Mouse (Mus musculus) T-helper 17 cell (primary cell): ENCODE results near the gene Nutf2-ps1.

Experiments
- in situ Hi-C, 2 experiments: fragments of 300-600 bp; cut with MboI, MseI; formaldehyde crosslinking; loops; 1 replicate in 1 of 2; 2 replicates in 1 of 2; pipeline ENCODE4 v1.15.1; 2025; ENCODE audit warnings: high pct_unique_total_duplicates in 2 of 2

The Nutf2-ps1 gene

DNA sequence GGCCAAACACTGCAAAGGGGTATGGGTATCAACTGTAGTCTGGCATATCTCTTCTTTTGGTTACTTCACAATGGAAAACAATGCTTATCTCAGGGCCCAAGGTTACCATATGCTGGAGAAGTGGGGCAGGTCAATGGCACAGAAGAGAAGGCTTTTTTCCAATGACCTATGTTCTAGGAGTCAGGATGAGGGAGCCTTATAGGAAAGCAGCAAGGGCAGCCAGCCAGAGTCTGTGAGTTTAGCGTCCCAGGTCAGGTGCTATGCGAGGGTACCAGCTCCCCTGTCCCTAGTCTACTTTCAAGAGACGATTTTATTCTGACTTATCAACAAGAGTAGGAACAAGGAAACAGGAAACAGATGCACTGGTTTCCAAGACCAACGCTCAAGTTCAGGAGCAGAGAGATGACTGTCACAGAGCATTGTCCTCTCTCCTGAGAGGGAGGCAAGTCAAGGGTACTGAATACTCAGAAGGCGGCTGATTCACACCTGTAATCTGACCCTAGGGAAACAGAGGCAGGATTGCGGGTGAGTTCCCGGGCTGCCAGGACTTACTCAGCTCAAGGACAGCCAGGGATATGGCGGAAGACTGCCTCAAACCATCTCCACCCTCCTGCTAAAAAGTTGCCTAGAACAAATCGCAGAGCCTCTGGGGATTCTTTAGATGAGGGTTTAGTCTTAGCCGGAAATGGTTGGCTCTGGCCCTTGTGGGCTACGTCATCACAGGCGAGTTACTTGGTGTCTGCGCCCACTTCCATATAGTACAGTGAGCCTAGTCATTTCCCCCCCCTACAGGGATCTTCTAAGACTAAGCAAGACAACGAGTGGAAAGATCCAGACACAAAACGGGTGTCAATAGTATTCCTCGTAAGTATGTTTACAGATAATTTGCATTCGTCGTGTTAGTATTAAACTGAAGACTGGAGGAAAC is 17.1 kb downstream of the Nutf2-ps1 start:
- in situ Hi-C loops = loop anchor here (5.0 to 10.0 kb wide), 2 partner anchors 34 to 167 kb away; no protein-coding TSS in a partner anchor

DNA sequence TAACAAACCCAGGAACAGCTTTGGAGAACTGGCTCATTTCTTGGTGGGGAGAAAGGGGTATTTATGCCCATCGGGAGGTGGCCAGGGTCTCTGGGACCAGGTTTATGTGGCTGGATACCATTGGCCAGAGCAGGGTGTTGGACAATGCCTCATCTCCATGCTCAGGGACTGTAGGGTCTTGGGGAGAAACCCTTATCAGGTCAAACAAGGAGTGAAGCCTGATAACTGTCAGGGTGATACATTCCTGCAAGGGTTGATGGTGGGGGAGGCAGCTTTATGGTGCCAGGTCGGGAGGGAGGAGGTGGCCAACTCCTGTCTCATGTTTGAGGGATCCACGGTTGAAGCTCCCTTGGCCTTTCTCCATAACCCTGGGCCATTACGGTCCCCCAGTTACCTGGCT is 17.8 kb downstream of the Nutf2-ps1 start:
- in situ Hi-C loops = loop anchor here (5.0 to 10.0 kb wide), 2 partner anchors 34 to 166 kb away; no protein-coding TSS in a partner anchor

DNA sequence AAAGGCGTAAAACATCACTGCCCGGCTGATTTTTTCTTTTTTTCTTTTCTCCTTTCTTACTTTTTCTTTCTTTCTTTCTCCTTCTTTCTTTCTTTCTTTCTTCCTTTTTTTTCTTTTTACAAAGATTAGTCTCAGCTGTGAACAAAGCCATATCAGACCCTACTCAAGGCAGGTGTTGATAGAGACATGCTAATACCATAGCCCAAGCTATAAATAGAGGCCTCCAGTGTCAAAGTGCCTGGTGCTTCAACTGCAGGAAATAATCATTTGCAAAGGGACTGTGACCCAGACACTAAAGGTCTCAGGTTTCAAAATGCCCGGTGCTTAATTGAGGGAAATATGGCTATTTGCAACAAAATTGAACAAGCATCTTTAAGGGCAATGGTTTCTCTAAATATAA is 20.3 kb downstream of the Nutf2-ps1 start:
- in situ Hi-C loops = loop anchor here in 1 of 2 experiments (10.0 kb wide), 1 partner anchor 414 kb away; no protein-coding TSS in a partner anchor

DNA sequence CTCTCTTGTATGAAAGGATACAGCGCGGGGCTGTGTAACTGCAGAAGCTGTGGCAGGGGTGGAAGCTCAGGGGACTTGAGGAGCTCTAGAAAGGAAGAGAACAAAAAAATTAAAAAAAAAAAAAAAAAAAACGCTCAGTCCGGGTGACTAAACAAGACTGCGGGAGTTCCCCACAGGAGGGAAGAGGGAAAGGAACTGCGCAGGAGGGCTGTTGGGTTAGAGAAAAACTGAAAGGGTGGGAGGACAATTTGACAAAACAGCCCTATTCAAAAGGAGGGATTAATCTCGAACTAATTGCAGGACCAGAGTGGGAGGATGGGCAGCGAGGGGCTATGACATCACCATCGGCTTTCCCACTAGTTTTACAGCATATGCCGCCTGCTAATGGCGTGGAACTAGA is 21.0 kb downstream of the Nutf2-ps1 start:
- in situ Hi-C loops = loop anchor here in 1 of 2 experiments (10.0 kb wide), 1 partner anchor 413 kb away; no protein-coding TSS in a partner anchor

DNA sequence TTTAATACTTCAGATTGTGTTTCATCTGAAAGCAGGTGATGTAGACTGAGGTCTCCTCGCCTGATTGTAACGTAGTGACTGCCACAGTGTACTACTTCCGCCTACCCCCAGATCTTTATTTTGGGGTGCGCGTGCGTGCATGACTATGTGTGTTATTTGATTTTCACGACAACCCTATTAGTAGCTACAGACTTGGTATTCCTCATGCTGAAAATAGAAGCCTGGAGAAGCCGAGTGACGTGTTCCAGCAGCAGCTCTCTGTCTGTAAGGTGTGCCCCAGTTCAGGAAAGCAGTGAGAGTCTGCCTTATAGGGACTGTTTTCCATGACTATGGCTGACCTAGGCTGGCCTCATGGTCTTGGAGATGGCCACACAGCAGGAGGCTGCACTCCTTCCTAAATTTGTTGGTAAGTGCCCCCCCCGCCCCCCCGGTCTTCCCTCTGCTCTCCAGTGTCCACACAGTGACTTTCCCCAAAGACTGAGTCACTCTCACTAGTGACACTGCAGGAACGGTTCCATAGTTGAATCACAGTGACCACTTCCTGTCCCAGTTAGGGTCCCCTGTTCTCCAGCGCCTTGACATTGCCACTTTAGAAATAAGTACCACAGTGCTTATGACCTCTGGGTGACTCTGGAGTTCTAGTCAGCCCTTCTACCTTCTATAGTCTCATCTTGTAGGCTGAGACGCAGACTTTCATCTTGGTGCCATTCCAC is 23.1 kb downstream of the Nutf2-ps1 start:
- in situ Hi-C loops = loop anchor here in 1 of 2 experiments (10.0 kb wide), 1 partner anchor 411 kb away; no protein-coding TSS in a partner anchor

DNA sequence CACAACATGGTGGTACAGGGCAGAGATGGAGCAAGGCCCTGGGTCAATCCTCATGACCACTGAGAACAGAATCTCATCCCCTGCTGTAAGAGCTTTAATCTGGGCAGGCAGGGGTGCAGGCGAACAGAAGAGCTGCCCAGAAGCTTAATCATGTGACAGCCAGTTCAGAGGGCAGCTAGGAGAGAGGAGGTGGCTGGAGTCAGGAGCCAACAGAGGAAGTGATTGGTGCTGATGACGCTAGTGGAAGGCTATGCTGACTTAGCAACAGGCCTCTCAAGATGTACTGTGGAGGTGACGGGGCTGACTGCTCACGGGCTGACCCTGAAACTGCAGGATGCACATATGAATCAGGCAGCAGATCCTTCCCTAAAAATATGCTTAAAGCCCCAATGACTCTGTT is 24.7 kb downstream of the Nutf2-ps1 start:
- in situ Hi-C loops = loop anchor here in 1 of 2 experiments (10.0 kb wide), 1 partner anchor 409 kb away; no protein-coding TSS in a partner anchor

DNA sequence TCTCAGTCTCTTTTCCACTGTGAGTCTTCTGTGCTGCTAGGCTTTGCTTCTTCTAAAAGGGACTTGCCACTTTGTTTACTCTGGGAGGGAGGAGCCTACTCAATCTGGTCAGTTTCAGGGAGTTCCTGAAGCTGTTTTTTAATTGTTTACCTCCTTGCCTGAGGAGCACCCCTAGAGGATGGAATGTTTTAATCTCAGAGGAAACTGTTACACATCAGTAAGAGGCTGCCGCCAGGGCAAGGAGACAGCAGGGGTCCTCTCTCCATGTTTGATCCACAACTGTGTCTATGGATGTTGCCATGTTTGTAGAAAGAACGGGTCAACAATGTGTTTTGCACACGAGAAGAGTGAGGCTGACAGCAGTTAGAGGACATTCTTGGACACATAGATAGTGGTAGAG is 28.4 kb downstream of the Nutf2-ps1 start:
- in situ Hi-C loops = loop anchor here in 1 of 2 experiments (10.0 kb wide), 1 partner anchor 406 kb away; no protein-coding TSS in a partner anchor

DNA sequence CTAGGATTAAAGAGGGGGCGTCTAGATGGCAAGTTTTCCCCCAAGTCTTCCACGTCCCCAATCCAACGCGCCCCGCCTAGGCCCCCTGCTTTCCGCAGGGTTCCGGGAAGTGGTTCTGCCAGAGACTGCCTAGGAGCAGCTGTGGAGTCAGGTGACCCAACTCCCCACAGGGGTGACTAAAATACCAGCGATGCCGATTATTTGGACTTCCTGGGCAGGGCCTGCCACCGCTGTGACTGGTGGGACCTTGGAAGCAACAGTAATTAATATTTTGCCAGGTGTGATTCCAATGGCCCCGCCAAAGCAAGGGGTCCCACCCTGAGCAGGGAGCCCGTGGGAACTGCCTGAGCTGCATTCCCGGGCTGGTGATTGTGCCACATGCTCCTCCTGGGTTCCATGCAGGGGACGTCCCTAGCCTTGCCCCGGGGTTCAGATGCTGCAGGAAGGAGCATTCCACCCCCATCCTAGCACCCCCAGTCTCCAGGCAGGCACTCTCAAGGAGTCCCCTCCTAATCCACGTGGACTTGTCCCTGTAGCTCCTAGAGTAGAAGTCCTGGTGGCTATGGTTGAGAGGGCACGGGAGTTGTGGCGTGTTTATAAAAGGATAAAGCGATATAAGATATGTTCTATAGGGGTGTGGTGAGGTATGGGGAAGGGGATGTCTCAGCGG is 31.5 kb downstream of the Nutf2-ps1 start:
- in situ Hi-C loops = no loop called here

DNA sequence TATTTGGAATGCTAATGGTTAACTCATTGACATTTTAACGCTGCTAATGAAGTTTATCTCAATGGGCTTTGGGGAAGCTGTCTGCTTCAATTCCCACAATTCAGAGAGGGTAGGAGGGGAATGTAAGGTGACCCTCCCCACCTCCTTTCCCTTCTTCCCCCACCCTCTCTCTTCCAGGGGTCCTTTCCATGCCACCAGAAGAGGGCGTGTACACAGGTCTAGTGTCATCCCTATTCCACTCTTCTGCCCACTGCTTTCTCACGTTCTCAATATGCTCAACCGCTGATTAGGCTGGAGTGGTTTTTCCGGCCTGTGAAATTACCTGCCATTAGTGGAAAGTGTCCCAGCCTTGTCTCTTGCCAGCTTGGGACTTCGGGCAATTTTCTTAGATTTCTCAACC is 32.0 kb downstream of the Nutf2-ps1 start:
- in situ Hi-C loops = no loop called here

DNA sequence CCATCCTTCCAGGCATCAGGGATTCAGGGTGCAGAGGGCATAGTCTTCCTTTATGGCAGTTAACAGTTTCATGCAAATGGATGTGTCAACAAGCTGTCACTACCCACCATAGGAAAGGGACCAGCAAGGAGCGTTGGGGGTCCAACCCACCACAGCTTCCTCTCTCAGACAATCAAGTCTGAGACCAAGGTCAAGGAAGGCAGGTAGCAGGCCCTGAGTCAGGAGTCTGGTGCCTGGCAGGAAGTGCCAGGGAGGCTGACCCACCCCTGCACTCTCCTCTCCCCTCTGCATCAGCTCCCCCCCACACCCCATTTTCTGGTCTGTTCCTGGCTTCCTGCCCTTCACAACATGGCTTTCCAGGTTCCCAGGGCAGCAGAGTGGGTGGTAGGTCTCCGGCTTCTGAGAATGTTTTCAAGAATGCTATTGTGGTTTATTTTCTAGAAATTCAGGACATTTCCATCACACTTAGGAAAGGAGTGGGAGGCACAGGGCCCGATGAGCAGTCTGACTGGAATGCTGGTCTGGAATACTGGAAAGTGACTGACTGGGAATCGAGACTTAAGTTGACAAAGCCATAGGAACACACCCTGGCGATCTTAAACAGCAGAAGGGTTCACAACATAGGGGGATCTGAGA is 33.8 kb downstream of the Nutf2-ps1 start:
- in situ Hi-C loops = no loop called here

DNA sequence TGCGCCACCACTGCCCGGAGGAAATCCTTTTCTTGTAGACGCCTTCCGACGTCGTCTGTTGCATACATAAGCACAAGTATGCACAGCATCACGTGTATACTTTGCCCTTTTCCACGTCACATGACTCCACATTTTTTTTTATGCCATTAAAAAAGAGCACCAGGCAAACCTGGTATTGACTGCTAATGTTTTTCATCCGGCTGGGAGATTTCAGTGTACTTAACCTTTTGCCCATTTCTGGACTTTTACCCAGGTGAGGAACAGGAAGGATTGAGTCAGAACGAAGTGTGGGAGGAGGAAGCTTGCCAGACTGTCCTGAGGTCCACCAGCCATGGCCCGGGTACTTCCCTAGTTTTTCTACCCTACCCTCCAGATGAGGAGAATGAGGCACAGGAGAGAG is 34.5 kb downstream of the Nutf2-ps1 start:
- in situ Hi-C loops = no loop called here

DNA sequence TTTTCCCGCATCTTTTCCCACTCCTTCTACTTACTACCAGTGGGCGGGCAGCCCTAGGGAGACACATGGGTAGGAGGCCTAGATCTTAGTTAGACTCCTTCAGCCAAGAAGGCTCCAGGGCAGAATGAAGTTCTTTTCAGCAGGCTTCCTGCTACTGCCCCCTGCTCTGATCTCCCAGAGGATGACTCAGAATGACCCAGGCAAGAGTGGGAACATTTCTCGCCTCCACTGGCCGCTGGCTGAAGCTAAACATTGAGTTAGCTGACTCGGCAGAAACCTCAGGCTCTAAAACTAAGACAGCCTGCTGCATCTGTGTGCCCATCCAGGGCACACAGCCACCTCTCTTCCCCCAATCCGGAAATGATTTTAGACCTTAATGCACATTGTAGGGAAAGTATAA is 36.1 kb downstream of the Nutf2-ps1 start:
- in situ Hi-C loops = no loop called here

DNA sequence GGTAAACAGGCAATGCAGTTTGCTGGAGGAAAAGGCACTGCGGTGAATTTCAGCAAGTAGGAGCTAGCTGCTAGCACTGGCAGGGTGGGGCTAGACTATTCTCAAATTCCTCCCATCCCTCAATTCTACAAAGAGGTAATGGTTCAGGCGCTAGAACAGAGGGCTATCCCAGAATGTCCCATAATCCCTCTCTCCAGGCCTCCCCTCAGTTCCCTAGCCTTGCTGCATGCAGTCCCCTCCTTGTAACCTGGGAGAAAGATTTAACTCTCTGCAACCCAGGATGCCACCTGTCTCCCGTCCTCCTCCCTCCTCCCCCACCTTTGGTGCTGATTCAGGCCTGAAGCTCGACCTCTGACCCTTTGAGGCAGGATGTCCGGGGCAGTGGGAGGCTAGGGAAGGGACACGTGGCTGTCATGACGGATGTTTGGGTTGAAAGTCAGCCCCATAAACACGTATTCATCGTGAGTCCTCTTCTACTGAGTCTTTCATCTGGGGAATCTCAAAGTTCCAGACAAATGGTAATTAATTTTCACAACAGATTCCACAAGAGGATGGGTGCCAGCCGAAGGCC is 36.6 kb downstream of the Nutf2-ps1 start:
- in situ Hi-C loops = no loop called here

DNA sequence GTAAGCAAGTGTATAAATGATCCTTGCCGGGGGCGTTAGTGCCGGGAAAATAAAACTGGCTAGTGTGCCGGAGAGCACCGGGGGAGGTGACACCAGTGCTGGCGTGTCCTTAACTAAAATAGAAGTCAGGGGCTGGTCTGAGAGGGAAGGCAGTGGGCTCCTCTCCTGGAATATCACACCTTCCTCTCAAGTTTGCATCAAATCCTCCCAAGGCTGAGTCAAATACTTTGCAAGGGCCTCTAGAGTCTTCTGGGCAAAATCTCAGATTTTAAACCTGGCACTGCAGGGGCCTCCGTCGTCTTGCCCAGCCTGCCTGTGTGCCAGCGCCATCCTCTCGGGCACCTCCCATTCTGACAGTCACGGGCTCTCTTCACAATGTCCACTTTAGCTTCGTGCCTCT is 37.9 kb downstream of the Nutf2-ps1 start:
- in situ Hi-C loops = no loop called here

DNA sequence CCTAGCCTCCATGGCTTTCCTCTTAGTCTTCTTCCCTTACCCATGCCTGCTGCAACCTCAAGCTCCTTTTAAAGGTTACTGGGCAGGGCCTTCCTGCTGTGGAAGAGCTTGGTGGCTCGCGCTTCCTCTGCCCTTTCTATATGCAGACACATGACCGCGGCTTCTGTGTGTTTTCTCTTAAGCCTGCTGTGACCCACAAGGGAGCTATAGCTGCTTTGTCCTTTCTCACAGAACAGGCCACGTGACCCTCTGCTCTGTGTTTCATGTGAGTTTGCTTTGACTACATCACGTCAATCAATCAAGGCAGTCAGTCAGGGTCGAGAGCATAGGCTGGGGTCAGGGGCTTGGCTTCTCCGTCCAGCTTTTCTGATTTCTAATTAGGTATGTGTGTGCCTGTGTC is 41.3 kb downstream of the Nutf2-ps1 start:
- in situ Hi-C loops = no loop called here

DNA sequence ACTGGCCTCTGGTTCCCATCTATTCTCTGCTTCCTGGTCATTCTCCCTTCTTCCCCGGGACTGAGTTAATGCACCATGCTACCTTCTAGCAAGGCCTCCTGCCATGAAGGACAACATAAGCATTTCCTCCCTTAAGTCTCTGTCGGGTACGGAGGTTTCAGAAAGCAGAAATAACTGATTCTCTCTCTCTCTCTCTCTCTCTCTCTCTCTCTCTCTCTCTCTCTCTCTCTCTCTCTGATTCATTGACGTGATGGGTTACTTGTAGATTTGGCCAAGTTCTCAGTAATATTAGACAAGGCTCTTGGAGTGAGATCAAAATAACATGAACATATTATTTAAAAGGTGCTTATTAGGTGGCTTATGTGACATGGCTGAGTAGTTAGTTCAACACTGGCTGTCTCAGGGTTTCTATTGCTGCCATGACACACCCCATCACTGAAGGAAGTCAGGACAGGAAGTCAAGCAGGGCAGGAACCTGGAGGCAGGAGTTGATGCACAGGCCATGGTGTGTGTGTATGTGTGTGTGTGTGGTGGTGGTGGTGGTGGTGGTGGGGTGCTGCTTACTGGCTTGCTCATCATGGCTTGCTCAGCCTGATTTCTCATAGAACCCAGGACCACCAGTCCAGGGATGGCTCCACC is 43.8 kb downstream of the Nutf2-ps1 start:
- in situ Hi-C loops = no loop called here

DNA sequence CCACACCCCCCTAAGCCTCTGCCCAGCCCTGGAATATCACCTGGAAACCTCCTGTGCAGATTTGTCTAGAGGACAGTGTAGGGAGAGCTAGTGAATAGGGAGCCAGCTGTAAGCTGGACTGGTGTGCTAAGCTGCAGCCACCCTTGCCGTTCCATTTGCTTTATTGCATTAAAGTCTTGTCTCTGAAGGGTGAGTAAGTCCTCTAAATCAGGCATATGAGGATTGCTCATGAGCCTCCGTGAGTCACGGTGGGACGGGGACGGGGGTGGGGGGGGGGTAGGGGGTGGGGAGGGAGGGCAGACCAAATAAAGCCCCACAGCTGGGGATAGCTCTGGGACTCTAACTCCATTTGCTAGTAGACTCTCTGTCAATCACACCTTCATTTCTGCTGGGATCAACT is 45.3 kb downstream of the Nutf2-ps1 start:
- in situ Hi-C loops = no loop called here

DNA sequence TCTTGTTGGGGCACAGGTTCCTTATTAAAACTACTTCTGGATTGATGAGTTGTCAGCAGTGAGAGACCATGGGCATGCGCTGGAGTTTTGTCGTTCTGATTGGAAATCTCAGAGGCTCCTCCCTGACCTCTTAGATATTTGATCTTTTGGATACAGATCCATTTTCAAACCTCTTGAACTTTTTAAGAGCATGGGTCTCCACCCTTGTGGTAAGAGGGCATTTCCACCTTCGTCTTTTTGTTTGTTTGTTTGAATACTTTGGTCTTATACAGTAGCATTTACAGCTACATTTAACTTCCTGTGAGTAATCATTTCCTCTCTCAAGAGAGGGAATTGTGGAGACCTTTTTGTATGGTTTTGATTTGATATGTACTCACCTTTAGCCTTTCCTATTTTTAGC is 49.6 kb downstream of the Nutf2-ps1 start:
- in situ Hi-C loops = loop anchor here in 1 of 2 experiments (5.0 kb wide), 1 partner anchor 33 kb away; no protein-coding TSS in a partner anchor

DNA sequence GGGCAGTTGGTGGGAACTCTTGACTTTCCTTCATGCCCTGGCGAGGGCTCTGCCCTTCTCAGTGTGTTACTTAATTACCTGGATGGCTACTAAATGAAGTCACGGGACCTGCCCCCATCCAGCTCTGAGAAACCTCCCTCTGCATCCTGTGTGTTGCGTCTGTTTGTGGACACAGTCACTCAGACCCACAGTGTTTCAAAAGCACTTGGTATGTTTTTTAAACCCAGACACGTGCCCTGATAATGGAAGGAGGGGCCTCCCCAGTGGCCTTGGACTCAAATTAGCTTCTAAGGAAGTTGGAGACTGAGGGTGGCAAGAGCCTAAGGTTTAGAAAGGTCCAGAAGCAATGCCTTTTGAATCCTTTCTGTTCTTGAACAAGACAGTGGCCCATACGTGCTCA is 50.1 kb downstream of the Nutf2-ps1 start:
- in situ Hi-C loops = loop anchor here in 1 of 2 experiments (5.0 kb wide), 1 partner anchor 34 kb away; no protein-coding TSS in a partner anchor
